Comparison of ENCODE assay signal across 23 mouse cellular contexts in the genomic region with DNA sequence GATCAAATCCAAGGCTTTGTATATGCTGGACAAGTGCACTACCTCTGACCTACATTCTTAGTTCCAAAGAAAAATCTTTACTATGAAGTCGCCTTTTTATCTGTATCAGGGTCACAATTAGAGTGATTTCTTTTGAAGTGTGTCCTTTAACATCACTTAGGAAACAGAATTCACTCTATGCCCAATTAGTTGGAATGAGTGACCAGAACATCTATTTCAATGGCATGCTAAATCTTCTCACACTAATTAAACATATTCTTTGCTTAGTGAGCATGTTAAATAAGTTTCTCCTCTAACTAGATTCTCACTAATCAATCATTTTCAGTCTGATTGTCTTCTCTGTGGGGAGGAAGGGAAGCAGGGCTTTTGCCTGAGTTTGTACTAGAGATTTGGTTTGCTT.
DNase-seq lines count a peak whose midpoint lies in the region; ATAC-seq and TF ChIP-seq lines count a peak whose summit lies in the region.
"Had no signal": no experiment of that assay in that cellular context is flagged by ENCODE, and none has a peak within 500 bp of the region (broad histone marks: within the 10 kb centered on the region; RNA-seq: fewer than 3 reads in every experiment).

No protein-coding gene starts in this region.

- WGBS in forebrain, embryonic 12.5 days = 17% methylated on average over 1 of the region's 1 CpGs
- WGBS in forebrain, embryonic 15.5 days = 12% methylated on average over 1 of the region's 1 CpGs
- 53% methylated on average over 1 of the region's 1 CpGs for WGBS in intestine, embryonic 15.5 days

- H3K9me3 ChIP-seq in forebrain, embryonic 12.5 days = no peaks in the 10 kb centered on the region
- no peaks in the 10 kb centered on the region for H3K9me3 ChIP-seq in forebrain, embryonic 15.5 days
- H3K9me3 ChIP-seq in intestine, embryonic 15.5 days = no peaks in the 10 kb centered on the region
- H3K9me3 ChIP-seq: embryonic facial prominence, embryonic 13.5 days; embryonic facial prominence, embryonic 15.5 days had no signal

- H3K27ac ChIP-seq in forebrain, embryonic 12.5 days = no peak overlapping the region
- H3K27ac ChIP-seq in forebrain, embryonic 15.5 days (replicated peaks) = no peak overlapping the region
- H3K27ac ChIP-seq in intestine, embryonic 15.5 days = no peak overlapping the region
- H3K27ac ChIP-seq: embryonic facial prominence, embryonic 13.5 days; embryonic facial prominence, embryonic 15.5 days had no signal

- TF ChIP-seq POLR2A in brain, embryonic 14.5 days (IDR thresholded peaks at IDR 0.05; ENCODE audit: borderline replicate concordance, extremely low read depth, insufficient read depth, insufficient read length, poor library complexity, severe bottlenecking) = no peak

- H3K36me3 ChIP-seq in forebrain, embryonic 12.5 days (replicated peaks) = no peaks in the 10 kb centered on the region
- H3K36me3 ChIP-seq in forebrain, embryonic 15.5 days = no peaks in the 10 kb centered on the region
- no peaks in the 10 kb centered on the region for H3K36me3 ChIP-seq in intestine, embryonic 15.5 days
- H3K36me3 ChIP-seq: embryonic facial prominence, embryonic 13.5 days; embryonic facial prominence, embryonic 15.5 days had no signal

- H3K27me3 ChIP-seq in forebrain, embryonic 12.5 days = no peaks in the 10 kb centered on the region
- no peaks in the 10 kb centered on the region for H3K27me3 ChIP-seq in forebrain, embryonic 15.5 days
- no peaks in the 10 kb centered on the region for H3K27me3 ChIP-seq in intestine, embryonic 15.5 days (replicated peaks)
- H3K27me3 ChIP-seq: embryonic facial prominence, embryonic 13.5 days; embryonic facial prominence, embryonic 15.5 days had no signal

- ATAC-seq in forebrain, embryonic 12.5 days (ENCODE audit: low FRiP score) = peak; percentile 39; the same call in 1 of the 2 replicates
- no peak for ATAC-seq in forebrain, embryonic 15.5 days (replicated peaks)
- ATAC-seq in intestine, embryonic 15.5 days = no peak
- ATAC-seq: activated CD4-positive, CD25-positive, alpha-beta regulatory T cell, adult 4 months; forebrain, embryonic 16.5 days; Patski had no signal

- no peak overlapping the region for H3K9ac ChIP-seq in forebrain, embryonic 12.5 days
- H3K9ac ChIP-seq in forebrain, embryonic 15.5 days (replicated peaks) = no peak overlapping the region
- no peak overlapping the region for H3K9ac ChIP-seq in intestine, embryonic 15.5 days
- H3K9ac ChIP-seq: embryonic facial prominence, embryonic 13.5 days; embryonic facial prominence, embryonic 15.5 days had no signal

- no peak overlapping the region for H3K4me2 ChIP-seq in forebrain, embryonic 12.5 days
- no peak overlapping the region for H3K4me2 ChIP-seq in forebrain, embryonic 15.5 days (replicated peaks)
- H3K4me2 ChIP-seq in intestine, embryonic 15.5 days (replicated peaks) = no peak overlapping the region
- H3K4me2 ChIP-seq: embryonic facial prominence, embryonic 13.5 days; embryonic facial prominence, embryonic 15.5 days had no signal

- 0 out of 2 replicates have a peak, but pooled peaks cover 2% of the 10 kb centered on the region for H3K4me1 ChIP-seq in forebrain, embryonic 12.5 days
- H3K4me1 ChIP-seq in forebrain, embryonic 15.5 days = no peaks in the 10 kb centered on the region
- H3K4me1 ChIP-seq in intestine, embryonic 15.5 days (replicated peaks) = no peaks in the 10 kb centered on the region
- H3K4me1 ChIP-seq: embryonic facial prominence, embryonic 13.5 days; embryonic facial prominence, embryonic 15.5 days had no signal

- H3K4me3 ChIP-seq in forebrain, embryonic 12.5 days (replicated peaks) = no peak overlapping the region
- H3K4me3 ChIP-seq in forebrain, embryonic 15.5 days = no peak overlapping the region
- no peak overlapping the region for H3K4me3 ChIP-seq in intestine, embryonic 15.5 days (replicated peaks)
- H3K4me3 ChIP-seq: embryonic facial prominence, embryonic 13.5 days; embryonic facial prominence, embryonic 15.5 days; erythroblast, embryonic 14.5 days had no signal

- peak; percentile 55 for DNase-seq in Muller cell, postnatal 12 days (ENCODE audit: inconsistent ontology term)
- peak; percentile 50 for DNase-seq in brain, embryonic 14.5 days (ENCODE audit: low read depth)
- peak; percentile 41 for DNase-seq in retina, postnatal 1 day
- DNase-seq in left cerebral cortex, adult 18-20 months (ENCODE audit: low spot score in 2 of 2) = no peak
- DNase-seq: adrenal gland, adult 8-10 months; adrenal gland, postnatal 14 days; adrenal gland, postnatal 36 days; cerebellum, adult 11 months; cerebellum, adult 18-20 months; cerebellum, adult 8-10 months; cerebellum, adult 9-11 months; cerebellum, postnatal 14 days; cerebellum, postnatal 36 days; embryo, embryonic 11 days had no signal

- TF ChIP-seq CTCF in brain, embryonic 14.5 days (IDR thresholded peaks at IDR 0.05; ENCODE audit: borderline replicate concordance, extremely low read depth, insufficient read depth, insufficient read length) = no peak

Comparison
In these comparisons a context has a peak if more than half of its experiments do, and no peak if none do; other contexts are left out.
1. DNase-seq: peak in Muller cell, postnatal 12 days (single experiment), brain, embryonic 14.5 days (single experiment) and retina, postnatal 1 day (single experiment); none in left cerebral cortex, adult 18-20 months (0 of 2).